Mouse (Mus musculus): ENCODE data around the gene Hist1h4h.

- TF ChIP-seq CTCF (IDR thresholded peaks at IDR 0.05; ENCODE audit: low read depth) (no peak), EP300 (IDR thresholded peaks at IDR 0.05; ENCODE audit: low read depth) (no peak; the same call in 1 of the 2 replicates)
These were observed 27.1 kb upstream of the Hist1h4h start for GRCm38 (mm10) chr13:23503797-23504196.
